Mouse (Mus musculus) brain, embryonic 14.5 days (tissue): ENCODE data around the gene Mrpl36. TPM values are rescaled to one million over a fixed set of nuclear protein-coding genes. Genes with fewer than 3 reads are reported as not detected.

Experiments used
- DNase-seq: peaks from one replicate; pipeline ENCODE4 v3.0.0-alpha.2; 2011; ENCODE audit warnings: low read depth
- CTCF ChIP-seq: fragments of 200-500 bp; IDR thresholded peaks from 2 replicates; pipeline ENCODE4 v1.5.1; 2012; ENCODE audit warnings: inconsistent platforms, mild to moderate bottlenecking, moderate library complexity, borderline replicate concordance; ENCODE audit not compliant: insufficient read depth, insufficient read length; ENCODE audit errors: extremely low read depth
- POLR2A ChIP-seq: fragments of 200-500 bp; IDR thresholded peaks from 2 replicates; pipeline ENCODE4 v1.6.1; 2012; ENCODE audit warnings: mild to moderate bottlenecking, inconsistent platforms, borderline replicate concordance; ENCODE audit not compliant: poor library complexity, insufficient read depth, insufficient read length, severe bottlenecking; ENCODE audit errors: extremely low read depth
- polyA plus RNA-seq: library from polyadenylated mRNA; depleted of rRNA; stranded (reverse); fragments of >200 nt; gene quantifications from 2 replicates; pipeline ENCODE4 v1.2.3, GENCODE M21; 2012; rRNA removed

Gene Mrpl36
- polyA plus RNA-seq, 1 experiment, result 58.7 TPM

GRCm38 (mm10) chr13:73347171-73347570 lies 18.9 kb downstream of the Mrpl36 start:
- TF ChIP-seq POLR2A, result no peak
- no peak for TF ChIP-seq CTCF
- no peak for DNase-seq

- no peak for DNase-seq
Measured at GRCm38 (mm10) chr13:73347922-73348650, 19.8 kb downstream of the Mrpl36 start.

GRCm38 (mm10) chr13:73350741-73351140 lies 22.4 kb downstream of the Mrpl36 start:
- no peak for DNase-seq
- no peak for TF ChIP-seq CTCF
- TF ChIP-seq POLR2A, result no peak

More at GRCm38 (mm10) chr13:73347922-73348650, 19.8 kb downstream of the Mrpl36 start:
- no peak for TF ChIP-seq CTCF
- no peak for TF ChIP-seq POLR2A

GRCm38 (mm10) chr13:73351910-73352309 lies 23.6 kb downstream of the Mrpl36 start:
- DNase-seq, result no peak
- TF ChIP-seq CTCF (no peak), POLR2A (no peak)

DNA sequence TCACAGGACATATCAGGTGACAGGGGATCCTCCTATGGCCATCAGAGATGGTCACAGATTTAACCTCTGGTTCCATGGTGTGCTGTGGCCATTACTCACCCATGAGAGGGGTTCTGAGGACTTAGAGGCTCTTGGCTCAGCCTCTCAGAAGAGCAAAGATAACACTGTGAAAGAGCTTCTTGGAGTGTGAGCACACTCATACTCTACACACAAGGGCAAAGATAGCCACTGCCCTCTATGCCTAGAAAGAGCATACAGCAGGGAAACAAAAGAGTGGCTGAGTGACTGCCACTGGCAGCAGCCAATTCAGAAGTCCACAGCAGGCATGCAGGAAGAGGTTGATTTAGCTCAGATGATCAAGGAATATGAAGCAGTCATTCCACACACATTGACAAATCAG lies 24.2 kb downstream of the Mrpl36 start:
- DNase-seq, result no peak
- TF ChIP-seq CTCF (no peak), POLR2A (no peak)

DNA sequence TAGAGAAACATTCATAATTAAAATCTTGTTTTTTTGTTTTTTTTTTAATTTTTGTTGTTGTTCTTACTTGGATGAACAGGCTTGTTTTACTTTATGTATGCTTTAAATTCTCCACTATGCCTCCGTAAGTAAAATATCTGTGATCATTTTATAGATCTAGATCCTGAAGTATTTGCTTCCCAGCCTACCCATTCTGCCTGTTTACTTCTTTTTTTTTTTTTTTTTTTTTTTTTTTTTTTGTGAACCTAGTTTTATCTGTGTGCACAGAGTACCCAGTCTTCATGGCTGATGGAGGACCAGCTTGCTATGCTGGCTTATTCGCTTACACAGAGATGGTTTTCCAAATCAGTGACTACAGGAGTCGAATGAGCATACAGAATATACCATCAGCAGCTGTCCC lies 28.8 kb downstream of the Mrpl36 start:
- DNase-seq, result no peak
- TF ChIP-seq POLR2A (no peak), CTCF (no peak)

GRCm38 (mm10) chr13:73373367-73373766 lies 45.1 kb downstream of the Mrpl36 start:
- TF ChIP-seq POLR2A, result no peak
- no peak for TF ChIP-seq CTCF

GRCm38 (mm10) chr13:73374612-73375011 lies 46.3 kb downstream of the Mrpl36 start:
- DNase-seq, result peak; percentile 12
- TF ChIP-seq POLR2A, result no peak
- no peak for TF ChIP-seq CTCF

More at GRCm38 (mm10) chr13:73373367-73373766, 45.1 kb downstream of the Mrpl36 start:
- no peak for DNase-seq

DNA sequence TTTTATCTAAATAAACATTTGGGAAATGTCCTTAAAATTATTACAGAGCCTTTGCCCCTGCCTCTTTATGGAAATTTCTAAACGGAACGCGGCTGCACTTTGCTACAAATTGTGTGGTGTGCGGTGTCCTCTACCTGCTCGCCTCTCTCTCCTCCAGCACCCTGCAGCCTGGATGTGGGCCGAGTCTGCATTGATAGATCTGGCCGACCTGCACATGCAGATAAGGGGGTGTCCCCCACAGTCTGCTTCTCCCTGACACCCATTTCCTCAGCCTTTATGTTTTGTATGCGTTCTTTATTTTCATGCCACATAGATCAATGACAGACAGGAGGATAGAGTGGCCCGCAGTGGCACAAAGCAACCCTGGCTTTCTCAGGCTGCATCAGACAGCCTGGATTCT lies 49.3 kb downstream of the Mrpl36 start:
- no peak for TF ChIP-seq POLR2A
- TF ChIP-seq CTCF, result no peak
- DNase-seq, result no peak

Other genes with a start within 250 kb of the Mrpl36 start
- 0.90 and 4.7 TPM in 2 replicates for gene Irx4, start 68.0 kb upstream of the Mrpl36 start, polyA plus RNA-seq
- gene Ndufs6, start within 50 bp of the Mrpl36 start, polyA plus RNA-seq, result 198 and 233 TPM in 2 replicates
- 91.4 and 99.1 TPM in 2 replicates for gene Lpcat1, start 138.7 kb downstream of the Mrpl36 start, polyA plus RNA-seq
- gene Slc6a3, start 208.2 kb downstream of the Mrpl36 start, polyA plus RNA-seq, result 2.4 and 2.7 TPM in 2 replicates